Mouse (Mus musculus) CD4-positive, CD25-positive, alpha-beta regulatory T cell, adult 4 months (primary cell): ENCODE measurements around the gene Cend1. TPM values are rescaled to one million over a fixed set of nuclear protein-coding genes. Genes with fewer than 3 reads are reported as not detected.

Experiments
- ATAC-seq: one replicate; pipeline ENCODE4 v1.8.0; 2017
- polyA plus RNA-seq, 2 experiments: library from polyadenylated mRNA; unstranded; fragments of 100-300 nt; shearing (Covaris generic); gene quantifications; one replicate each; pipeline ENCODE4 v1.2.1; 2017

Gene Cend1
- polyA plus RNA-seq = not detected

DNA sequence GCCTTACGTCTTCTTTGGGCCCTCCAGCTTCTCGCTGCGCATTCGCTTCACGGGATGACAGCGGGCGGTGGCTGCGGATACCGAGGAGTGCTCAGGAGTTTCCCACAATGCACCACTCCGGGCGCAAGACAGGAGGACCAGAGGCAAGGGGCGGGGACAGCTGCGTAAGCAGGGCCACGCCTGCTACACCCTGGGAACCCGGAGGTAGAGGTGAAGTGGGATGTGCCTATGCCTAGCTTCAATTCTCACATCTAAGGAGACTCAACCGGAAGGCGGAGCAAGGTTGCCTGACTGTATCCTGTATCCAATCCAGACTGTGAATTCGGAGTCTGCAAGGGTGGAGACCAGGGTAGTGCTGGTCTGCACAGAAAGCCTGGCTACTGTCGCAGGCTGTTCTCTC, at the start of gene Cend1:
Cend1 (minus strand) TSS at position 182 of the 400 bp plus-strand sequence.
- ATAC-seq = no peak

DNA sequence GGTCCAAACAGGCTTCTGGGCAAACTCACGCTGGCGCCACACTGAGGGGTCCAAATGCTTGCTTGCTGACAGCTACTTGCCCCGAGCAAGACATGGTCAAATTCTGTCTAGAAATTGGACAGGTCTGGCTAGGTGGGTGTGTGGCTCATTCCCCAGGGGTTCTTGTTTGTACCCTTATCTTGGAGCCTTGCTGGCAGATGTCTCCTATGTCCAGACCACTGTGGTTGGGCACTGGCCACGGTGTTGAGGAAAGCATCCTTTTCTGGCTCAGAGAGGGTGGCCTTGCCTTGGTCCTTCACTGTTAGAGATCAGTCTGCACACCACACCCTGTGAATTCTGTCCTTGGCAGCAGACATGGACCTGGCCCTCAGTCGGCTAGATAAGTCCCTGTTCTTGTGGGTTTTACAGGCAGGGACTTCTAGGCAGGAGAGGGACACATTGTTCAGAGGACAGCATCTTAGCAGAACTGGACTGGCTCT, 49.0 kb upstream of the Cend1 start:
- no peak for ATAC-seq

DNA sequence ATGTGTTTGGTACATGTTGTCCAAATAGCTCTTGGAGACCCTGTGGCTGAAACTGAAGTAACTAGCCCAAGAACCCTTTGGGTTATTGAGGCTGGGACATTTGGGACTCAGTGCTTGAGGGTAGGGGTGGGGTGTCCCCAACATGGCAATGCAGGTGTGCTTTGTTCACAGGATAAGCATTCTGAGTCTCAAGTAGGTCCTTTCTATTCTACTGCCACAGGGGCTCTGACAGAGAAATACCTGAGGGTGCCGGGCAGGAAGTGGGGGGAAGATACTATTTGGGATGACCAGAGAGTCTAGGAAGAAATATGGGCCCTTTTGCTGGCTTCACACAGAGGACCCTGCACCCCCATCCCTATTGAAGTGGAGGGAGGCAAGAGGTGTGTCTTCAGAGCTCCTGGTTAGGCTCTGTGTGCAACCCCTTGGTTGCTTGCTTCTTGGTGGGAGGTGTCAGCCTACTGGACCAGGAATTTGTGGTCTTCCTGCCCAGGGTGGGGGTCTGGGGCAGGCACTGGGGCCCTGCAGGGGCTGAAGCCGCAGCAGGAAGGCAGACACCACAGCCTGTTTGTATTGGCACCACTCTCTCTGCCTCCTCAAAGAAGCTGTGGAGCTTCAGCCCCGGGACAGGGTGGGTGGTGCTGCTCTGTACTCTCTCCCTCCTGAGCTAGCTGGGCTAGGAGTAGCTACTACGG, 48.4 kb upstream of the Cend1 start:
- no peak for ATAC-seq

DNA sequence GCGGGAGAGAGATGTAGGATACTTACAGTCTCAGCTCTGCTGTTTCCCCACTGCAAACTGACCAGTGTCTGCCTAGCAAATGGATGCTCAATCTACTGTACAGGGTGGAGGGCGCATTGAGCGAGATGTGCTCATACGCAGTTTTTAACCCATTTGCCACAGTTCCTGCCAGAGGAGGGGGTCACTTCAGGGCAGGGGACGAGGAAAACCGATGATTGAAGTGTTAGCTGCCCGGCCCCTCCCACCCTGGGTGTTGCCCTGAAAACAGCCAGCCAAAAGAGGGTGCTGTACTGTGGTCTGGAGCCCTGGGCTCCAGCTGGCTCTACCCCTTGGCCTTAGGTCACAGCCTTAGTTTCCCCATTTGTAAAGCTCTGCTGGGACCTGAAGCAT, 47.7 kb upstream of the Cend1 start:
- no peak for ATAC-seq

DNA sequence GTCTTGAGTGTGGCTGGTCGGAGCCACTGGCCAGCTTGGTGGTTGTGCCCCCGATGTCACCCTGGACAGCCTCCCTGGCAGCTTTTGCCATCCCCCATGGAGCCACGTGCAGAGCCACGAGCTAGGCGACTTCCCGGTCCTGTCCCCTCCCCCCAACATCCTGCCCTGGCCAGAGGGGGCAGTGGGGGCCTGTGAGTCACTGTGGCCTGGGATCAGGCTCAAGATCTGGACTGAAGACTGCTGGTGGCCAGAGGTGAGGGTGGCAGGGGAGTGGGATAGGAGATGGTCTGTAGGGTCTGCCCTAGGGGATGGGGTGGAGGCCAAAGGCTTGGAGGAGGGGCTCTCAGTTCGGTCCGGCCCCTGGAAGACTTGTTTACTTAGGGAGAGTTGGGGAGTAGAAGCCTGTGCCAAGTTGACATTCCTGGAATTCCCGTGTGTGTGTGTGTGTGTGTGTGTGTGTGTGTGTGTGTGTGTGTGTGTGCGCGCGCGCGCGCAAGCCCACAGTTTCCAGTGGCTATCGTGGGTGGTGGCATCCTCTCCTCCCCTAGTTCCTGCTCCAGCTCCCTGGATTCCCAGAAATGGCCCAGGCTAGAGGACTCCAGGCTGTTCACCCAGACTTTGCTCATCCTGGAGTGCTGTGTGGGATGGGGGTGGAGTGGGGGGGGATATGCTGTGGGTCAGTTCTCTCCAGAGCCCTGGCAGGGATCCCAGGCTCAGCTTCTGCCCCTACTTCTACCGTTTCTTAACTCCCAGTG, 47.1 kb upstream of the Cend1 start:
- ATAC-seq = no peak

DNA sequence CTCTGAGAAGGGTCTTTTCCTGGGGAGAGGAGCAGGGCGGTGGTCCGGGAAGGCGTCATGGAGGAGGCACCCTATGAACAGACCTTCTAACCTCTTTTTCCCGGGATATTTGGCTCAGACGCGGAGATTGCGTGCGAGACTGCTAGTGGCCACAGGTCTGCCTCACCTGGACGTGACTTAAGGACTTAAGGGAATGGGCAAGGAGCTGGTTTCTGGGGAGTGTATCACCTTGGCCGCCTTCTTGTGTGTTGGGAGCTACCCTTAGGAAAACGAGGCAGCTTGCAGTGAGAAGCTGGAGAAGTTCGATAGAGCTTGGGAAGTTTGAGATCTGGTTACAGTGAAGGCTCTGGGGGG, 46.5 kb upstream of the Cend1 start:
- ATAC-seq = no peak

DNA sequence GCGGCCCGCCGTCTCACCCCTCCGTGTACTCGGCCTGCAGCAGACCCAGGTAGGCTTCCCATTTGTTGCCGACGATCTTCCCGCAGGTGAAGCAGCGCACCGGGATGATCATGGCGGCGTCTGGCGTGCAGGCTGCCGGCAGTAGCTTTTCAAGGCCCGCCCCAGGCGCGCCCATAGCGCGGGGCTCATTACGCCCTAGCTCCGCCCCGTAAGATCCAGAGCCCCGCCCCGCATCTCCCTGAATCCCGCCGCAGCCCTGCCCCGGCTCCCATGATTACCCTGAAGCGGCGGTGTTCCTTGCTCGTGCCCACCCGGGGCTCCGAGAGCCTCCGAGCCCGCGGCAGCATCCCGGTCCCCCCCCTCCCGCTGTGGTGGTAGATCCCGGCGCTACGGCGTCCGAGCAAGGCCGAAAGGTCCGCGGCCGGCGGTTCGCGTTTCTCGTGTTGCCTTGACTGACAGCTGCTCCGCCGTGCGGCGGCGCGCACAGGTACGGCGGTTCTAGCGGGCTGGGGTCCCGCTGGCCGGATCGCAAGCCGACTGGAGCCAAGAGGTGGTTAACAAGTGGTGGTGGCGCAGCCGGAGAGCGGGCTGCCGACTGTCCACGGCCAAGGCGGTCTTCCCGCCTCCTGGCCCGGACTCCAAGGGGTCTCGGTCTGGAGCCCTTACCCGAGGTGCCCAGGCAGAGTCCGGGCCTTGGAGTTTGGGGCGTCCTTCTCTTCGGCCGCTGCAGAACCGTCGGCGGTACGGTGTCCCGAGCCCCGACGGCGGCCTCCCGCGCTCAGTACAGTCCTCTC, 45.9 kb upstream of the Cend1 start, which contains the start of the genes Polr2l and Tspan4:
Polr2l (minus strand) TSS at position 122 of the 794 bp plus-strand sequence.
Tspan4 (plus strand) TSS at position 230 of the 794 bp plus-strand sequence.
- ATAC-seq = peak; percentile 92

DNA sequence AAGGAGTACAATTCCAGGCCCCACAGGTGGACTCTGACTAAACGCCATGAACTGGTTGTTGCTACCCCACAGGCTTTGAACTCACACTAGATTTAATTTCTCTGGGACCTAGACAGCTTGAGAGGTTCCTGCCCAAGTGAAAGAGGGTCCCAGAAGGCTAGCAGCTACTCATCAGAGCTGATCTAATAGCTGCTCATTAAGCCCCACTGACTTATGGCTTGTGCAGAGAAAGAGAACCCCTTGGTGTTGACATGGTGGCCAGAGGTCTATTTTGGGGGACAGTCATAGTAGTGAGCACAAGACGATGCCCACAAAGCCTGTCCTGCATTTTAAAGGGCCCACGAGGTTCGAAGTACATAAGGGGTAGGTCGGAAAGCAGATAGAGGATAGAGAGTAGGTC, 44.9 kb upstream of the Cend1 start:
- ATAC-seq = no peak

DNA sequence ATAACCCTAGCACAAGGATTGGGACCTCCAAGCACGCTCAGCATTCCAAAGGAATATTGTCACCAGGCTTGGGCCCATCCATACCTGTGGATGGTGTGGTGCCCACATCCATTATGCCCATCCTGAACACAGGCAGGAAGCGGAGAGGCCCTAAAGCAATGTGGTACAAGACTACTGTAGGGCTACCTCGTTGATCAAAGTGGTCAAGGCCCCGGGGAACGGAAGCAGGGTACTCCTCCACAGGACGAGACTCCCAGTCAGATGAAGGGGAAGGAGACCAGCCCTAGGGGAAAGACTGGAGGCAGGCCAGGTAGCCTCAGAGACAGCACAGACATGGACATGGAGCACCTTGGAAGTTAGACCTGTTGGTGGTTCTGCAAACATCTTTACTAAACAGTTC, 43.5 kb upstream of the Cend1 start:
- no peak for ATAC-seq

DNA sequence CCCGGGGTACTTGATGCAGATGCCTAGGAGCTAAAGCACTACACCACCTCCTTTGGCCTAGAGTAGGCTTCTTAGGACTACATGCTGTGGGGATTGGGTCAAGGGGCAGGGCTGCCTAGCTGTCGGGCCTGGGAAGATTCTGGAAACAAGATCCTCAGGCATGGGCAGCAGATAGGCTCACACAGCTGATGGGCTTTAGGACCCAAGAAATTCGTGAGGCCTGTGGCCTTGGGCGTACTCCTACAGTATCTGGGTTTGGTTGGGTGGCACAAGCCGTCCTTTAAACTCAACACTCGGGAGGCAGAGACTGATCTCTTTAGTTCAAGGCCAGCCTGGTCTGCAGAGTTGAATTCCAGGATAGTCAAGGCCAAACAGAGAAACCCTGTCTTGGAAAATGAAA, 42.9 kb upstream of the Cend1 start:
- ATAC-seq = no peak

DNA sequence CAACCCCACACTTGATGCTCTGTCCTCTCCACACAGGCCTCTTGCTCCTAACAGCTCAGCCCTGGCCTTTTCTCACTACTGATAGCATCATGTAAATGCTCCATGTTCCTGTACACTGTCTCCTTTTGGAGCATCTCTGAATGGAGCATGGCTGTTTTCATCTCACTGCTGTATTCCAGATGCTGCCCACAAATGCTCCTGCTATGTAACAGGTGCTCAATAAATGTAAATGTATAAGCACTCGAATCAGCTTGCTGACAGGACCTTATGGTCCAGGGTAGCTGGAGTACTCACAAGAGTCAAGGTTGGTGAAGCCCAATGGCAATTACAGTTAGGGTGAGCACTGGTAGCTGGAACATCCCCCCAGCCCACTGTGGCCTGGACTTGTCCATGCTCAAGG, 41.9 kb upstream of the Cend1 start:
- no peak for ATAC-seq

DNA sequence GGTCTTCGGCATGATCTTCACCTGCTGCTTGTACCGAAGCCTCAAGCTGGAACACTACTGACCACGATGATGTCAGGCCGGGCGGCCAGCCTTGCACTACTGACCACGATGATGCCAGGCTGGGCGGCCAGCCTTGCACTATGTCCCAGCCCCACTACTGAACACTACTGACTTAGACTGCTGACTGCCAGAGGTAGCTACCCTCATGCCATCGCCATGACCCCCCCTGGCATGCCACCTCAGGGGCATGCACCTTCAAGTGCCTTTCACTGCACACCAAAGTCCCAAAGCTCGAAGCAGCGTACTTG, 41.3 kb upstream of the Cend1 start:
- ATAC-seq = no peak

DNA sequence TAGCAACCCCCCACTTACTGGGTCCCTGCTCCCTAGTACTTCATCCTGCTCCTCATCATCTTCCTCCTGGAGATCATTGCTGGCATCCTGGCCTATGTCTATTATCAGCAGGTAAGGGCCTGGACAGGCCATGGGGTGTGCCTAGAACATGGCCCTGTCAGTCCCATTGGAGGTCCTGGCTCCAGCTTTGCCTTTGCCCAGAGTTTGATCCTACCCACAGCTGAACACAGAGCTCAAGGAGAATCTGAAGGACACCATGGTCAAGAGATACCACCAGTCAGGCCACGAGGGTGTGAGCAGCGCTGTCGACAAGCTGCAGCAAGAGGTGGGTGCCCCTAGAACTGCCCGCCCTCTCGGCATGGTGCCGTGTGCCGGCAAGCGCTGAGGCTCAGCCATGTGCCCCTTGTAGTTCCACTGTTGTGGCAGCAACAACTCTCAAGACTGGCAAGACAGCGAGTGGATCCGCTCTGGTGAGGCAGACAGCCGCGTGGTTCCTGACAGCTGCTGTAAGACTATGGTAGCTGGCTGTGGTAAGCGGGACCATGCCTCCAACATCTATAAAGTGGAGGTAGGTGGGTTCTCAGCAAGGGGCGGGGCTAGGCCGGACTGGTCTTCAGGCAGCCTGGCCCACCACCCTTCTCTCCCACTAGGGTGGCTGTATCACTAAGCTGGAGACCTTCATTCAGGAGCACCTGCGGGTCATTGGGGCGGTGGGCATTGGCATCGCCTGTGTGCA, 40.8 kb upstream of the Cend1 start:
- no peak for ATAC-seq

DNA sequence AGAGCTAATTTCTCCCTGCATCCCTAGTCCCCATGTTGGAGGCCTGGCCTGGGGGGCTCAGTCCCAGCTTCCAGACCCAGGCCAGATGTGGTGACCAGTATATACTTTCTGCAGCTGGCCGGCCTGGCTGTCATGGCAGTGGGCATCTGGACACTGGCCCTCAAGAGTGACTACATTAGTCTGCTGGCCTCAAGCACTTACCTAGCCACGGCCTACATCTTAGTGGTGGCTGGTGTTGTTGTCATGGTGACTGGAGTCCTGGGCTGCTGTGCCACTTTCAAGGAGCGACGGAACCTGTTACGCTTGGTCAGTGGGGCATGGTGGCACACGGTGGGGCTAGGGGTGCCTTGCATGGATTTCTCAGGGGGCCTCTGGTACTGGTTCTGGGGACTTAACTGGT, 40.1 kb upstream of the Cend1 start:
- no peak for ATAC-seq

DNA sequence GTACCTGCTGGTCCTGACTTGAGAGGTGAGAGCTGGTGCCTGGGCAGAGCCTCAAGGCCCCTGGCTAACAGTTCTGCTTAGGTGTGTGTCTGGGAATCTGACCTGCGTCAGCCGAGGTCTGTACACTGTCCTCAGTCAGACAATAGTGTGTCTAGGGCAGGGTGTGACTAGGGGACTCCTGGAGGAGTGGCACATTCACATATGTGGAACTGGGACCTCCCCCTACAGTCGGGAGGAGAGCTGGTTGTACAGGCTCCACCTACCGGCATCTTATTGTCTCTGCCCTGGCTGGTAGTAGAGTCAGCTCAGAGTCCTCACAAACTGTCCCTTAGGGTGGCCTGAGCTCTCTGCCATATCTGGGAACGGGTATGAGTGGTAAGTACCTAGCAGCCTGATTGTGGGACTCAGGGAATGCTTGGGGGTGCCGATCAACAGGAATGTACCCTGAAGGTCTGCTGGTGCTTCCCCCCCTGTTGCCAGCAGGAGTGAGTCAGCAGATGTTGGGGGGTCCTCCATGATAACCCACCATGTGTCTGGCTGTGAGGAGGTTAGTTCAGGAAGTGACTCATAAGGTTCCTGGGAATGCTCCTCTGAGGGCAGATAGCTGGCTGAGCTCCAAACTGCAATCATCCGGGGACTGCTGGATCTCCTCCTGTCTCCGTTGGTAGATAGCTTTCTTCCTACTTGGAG, 39.4 kb upstream of the Cend1 start:
- peak; percentile 50 for ATAC-seq

DNA sequence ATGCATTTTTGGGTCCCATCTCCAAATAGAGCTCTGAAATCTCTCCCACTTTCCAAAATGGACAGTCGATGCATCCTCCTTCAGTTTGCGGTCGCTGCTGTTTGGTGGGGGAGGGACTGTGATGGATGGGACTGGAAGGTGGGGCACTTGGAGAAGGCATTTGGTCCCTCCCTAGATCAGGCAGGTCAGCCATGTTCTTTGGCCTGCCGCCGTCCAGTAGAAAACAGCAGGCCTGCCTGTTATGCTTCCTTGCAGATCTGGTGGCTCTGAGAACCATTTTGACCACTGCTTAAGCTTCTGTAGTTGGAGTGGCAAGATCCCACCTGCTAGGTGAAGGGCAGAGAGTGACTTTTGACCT, 38.9 kb upstream of the Cend1 start:
- ATAC-seq = no peak

DNA sequence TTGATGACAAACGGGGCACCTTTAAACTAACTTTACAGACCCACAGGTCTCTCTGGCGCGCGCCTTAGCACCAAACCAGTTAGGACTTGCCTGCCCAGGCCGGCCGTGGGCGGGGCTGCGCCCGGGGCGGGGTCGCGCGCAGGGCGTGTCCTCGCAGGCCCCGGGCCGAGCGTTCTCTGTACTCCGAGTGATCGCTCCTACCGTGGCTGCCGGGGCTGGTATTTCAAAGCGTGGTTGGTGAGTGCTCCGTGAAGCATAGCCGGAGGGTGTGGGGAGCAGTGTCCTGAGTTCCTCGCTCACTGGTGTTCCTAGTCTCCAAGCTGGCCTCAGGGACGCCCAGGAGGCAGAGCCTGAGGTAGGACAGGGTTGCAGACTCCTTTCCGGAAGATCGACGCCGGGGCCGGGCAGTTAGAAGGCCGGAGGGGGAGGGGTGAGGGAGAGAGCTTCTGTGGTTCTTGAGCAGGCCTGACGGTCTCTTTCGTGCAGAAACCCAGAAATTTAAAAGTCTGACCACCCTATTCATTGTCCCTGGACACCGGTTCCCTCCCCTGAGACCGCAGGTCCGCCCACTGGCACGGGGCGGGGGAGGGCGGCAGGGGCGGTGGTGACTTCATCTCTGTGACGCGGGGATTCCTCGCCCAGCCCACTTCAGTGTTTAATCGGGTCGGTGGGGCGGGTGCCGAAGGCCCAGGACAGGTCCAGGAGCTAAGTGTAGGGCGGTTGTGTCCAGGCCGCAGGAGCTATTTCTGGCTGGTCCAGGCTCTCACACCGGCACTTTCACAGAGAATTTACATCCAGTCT, 38.1 kb upstream of the Cend1 start, which contains the start of gene Cd151:
Cd151 (plus strand) TSS at position 163 of the 801 bp plus-strand sequence.
- ATAC-seq = peak; percentile 74

DNA sequence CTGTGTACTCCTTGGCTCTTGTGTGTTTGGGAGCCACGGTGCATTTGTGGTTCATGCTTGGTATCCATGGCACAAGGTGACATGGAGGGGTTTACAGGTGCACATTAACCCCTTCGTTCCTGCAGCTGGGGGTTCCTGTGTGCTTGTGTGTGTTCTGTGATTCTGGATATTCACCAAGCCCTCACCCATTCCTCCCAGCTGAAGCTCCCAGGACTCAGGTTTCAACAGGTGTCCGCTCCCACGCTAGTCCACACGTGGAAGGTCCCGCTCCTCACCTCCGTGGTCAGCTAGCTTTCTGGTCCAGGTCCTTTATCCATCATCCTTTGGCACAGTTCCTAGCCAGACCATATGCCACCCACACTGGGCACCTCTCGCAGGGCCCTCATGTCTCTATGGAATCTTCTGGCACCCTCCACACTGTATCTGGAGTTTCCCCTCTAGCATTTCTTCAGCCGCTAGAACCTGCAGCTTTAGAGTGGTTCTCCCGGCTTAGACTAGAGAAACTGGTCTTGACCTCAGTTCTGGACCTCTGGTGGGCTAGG, 37.4 kb upstream of the Cend1 start:
- ATAC-seq = no peak

DNA sequence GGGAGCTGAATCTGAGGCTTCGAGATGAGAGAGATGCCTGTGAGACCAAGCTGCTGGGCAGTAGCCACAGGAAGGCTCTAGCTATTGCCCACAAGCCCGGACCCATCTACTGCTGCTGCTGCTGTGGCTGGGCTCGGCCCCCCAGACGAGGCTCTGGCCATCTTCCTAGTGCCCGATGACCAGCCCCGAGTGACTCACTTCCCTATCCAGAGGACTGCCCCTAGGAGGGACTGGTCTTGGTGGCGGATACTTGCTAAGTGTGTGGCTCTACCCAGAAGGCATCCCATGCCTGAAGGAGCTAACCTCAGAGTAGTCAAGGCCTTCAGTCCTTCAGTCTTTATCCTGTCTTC, 36.7 kb upstream of the Cend1 start:
- no peak for ATAC-seq

DNA sequence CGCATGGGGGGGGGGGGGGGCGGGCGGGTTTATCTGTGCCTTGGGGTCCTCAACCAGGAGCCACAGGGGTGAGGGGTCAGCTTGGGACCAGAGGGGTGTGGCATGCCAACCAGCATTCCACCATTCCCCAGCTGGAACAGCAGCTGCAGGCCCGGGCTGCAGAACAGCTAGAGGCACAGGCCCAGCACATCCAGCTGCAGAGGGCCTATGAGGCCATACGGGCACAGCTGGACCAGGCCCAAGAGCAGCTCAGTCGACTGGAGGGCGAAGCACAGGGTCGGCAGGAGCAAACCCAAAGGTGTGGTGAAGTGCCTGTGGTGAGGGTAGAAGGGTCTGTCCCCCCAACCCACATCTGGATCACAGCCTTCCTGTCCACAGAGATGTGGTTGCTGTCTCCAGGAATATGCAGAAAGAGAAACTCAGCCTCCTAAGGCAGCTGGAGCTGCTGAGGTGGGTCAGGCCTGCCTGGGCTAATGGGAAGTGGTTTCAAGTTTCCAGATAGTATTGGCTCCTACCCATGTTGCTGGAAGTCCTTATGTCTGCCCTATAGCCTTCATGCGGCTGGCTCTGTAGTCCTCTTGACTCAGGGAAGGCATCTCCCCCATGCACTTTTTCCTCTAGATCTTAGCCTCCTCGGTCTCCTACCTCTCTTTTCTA, 36.2 kb upstream of the Cend1 start:
- ATAC-seq = no peak
